Mouse (Mus musculus) cerebellum, postnatal 14 days (tissue): ENCODE measurements around the gene Bcar3.

Experiments
- DNase-seq, 2 experiments: peaks; one replicate each; pipeline ENCODE4 v3.0.0; 2021; ENCODE audit warnings: mixed read lengths in 2 of 2

Gene Bcar3

DNA sequence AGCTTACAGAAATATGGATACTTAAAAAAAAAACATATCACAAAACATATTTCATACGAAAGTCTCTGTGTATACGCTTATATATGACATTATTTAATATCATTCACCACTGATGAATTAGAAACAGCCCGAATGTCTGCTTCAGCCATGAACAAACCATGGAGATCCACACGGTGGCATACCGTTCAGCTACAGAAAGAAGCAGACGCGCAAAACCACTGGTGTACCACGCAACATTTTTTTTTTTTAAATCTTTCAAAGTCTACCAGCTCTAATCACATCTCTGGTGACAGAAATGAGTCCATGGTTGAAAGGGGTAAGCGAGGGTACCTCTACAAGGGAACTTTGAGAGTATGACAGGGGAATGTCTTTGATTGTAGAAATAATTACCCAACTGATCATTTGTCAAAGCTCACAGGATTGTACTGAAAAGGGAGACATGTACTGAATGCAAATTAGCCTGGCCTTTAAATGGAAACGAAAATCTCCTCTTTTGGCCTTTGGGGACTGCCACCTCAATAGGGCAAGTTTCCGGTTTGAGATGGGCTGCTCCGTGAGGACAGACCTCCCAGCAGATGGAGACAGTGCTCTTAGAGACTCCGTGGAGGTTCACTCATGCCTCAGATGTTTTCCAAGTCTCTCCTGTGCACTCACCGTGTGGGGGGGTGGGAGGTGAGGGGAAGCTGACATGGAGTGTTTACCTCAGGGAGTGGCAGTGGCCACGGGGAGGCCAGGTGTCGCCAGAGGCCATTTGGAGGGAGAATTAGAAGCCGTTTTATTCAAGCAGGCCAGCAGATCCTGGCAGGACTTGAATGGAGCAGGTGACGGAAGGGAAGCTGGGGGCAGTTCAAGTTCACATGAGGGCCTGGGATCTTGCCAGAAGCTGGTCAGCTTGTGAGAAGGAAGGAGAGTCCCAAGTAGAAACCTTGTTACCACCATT is 168.3 kb downstream of the Bcar3 start:
- peak; percentile 81 to 83 for DNase-seq

DNA sequence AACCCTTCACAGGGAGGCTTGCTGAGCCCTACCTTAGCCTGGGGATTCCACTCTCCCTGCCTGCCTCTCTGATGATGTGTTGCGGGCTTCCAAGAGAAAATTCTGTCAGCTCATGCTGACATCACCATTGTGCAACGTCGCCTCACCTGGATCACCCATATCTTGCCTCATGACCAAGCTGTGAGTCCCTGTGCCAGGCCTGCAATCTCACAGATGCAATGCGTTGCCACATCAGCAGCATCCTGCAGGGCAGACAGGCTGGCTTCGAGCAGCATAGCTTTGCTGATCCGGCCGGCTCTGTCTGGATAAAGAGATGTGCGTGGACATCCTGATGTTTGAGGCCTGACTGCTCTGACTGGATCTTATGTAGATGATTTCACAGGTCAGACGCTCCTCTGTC is 169.2 kb downstream of the Bcar3 start:
- DNase-seq, result no peak

- DNase-seq, result peak; percentile 78 to 79
Observed at GRCm38 (mm10) chr3:122466100-122466730, 172.3 kb downstream of the Bcar3 start.

DNA sequence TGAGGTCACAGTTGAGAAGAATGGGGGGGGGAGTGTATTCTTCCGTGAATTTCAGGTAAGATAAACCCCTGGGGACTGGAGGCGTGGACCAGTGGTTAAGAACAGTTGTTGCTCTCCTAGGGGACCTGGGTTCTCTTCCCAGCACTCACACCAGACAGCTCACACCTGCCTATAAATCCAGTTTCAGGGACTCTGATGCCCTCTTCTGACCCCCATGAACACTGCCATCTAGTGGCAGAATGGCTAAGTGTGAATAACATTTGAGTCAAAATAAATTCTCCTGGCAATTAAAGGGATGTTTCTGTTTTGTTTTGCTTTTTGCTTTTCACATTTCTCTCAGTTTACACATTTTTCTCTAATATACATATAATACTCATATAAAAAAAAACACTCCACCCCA is 174.0 kb downstream of the Bcar3 start:
- no peak for DNase-seq

GRCm38 (mm10) chr3:122470326-122471016 is 176.5 kb downstream of the Bcar3 start:
- no peak for DNase-seq

GRCm38 (mm10) chr3:122471017-122471721 is 177.2 kb downstream of the Bcar3 start:
- peak; percentile 65 to 71 for DNase-seq

DNA sequence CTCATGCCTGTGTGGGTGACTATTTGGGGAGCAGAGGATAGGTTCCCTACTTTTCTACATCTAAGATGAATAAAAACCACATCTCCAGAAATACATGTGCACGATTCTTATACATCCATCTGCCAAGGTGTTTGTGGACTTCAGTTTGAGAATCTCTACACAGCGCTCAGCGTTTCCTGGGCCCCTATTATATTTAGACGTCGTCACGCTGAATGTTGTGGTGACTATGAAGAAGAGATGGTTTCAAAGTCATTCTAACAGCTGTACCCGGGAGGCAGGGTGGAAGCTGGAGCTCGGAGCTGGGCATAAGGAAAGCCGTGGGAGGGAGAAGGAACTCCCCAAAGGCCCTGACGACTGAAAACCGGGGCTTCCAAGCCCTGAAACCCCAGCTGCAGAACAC is 178.5 kb downstream of the Bcar3 start:
- DNase-seq, result no peak

- DNase-seq, result no peak
Observed at GRCm38 (mm10) chr3:122473523-122474034, 179.6 kb downstream of the Bcar3 start.

DNA sequence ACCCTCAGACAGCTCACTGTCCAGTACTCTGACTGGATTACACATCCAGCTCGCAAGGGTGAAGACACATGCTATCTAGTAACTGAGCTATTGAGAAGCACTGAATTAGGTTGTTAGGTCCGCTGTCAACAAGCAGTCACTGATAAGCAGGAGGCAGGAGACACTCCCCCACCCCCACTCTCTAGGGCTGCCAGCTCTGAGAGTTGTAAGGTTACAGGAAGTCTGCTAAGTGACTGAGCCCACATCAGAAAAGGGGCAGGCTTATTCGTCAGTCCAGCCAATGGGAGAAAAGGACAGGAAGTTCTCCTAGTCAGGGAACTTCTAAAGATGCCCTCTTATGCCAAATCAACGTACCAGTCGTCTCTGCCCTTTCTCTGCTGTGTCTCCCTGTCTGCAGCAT is 180.1 kb downstream of the Bcar3 start:
- DNase-seq, result no peak

GRCm38 (mm10) chr3:122474796-122475195 is 180.9 kb downstream of the Bcar3 start:
- no peak for DNase-seq

- peak in 1 of 2 experiments; percentile 39 for DNase-seq
Observed at GRCm38 (mm10) chr3:122475735-122476134, 181.8 kb downstream of the Bcar3 start.

DNA sequence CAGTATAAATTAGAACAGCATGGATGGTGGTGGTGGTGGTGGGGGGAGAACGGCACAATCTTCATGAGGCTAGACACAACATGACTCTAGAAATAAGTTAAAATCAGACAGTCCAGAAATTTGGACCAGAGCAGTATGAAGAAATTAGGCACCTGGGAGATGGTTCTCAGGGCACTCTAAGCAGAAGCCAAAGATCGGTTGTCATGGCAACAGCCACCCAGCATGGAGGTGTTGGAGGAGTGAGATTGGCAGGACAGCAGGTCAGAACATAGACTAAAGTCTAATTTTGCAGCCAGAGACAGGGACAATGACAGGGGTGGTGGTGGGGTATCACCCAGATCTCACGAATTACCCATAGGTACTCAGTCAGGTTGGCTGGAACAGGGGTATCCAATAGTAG is 182.7 kb downstream of the Bcar3 start:
- DNase-seq, result peak; percentile 67 to 68

DNA sequence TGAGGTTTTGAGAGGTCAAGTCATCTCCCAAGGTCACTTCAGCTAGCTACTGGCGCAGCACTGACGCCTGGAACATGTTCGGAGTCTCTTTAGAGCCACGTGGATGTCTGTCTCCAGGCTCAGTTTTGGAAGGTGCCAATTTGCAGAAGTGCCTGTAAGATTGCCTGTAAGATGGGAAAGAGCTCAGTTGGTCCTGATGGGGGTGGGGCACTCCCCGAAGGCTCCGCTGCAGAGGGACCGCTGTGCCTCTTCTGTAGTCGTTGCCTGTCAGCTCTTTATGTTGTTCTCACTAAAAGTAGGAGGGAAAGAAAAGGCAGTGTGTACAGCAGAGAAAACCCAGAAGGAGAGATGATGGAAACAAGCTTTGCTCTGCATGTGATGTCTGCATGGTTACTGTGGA is 183.6 kb downstream of the Bcar3 start:
- DNase-seq, result no peak

GRCm38 (mm10) chr3:122478735-122479134 is 184.8 kb downstream of the Bcar3 start:
- no peak for DNase-seq

GRCm38 (mm10) chr3:122480065-122480675 is 186.2 kb downstream of the Bcar3 start:
- peak; percentile 46 to 68 for DNase-seq

GRCm38 (mm10) chr3:122480986-122481385 is 187.1 kb downstream of the Bcar3 start:
- DNase-seq, result no peak

DNA sequence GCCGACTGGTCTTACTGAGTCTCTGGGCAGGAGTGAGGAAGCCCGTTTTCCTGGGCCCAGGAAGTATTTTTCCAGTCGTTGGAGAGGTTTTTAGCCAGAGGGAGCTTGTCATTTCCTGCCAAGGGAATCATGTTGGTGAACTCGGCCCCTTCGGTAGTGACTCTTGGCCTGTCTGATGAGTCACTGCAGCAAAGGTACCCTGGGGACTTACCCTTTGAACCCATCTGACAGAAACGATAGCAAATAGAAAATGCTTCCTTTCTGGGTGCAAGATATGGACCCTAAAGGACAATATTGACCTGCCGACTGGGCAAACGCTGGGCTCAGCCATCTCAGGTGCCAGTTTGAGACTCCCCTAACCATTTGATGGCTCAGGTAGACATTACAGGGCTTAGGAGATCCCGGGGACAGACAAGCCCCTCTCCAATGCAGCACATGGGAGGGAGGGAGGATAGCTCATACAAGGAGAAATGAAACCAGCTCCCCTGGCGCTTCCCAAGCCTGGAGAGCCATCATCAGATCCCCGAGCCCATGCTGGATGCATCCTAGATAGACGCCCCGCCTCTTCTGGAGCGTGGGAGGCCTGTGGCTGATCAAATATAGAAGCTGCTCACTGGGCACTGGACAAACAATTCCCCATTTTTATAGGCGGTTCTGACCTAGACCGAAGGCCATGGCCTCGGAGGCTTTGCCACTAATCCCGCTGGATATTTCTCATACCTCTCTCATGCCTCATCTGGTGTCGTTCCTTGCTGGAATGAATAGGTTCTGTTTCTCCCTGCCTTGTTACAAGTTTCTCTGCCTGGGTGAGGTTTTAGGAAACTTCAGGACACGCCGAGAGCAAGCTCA is 188.2 kb downstream of the Bcar3 start:
- DNase-seq, result no peak

DNA sequence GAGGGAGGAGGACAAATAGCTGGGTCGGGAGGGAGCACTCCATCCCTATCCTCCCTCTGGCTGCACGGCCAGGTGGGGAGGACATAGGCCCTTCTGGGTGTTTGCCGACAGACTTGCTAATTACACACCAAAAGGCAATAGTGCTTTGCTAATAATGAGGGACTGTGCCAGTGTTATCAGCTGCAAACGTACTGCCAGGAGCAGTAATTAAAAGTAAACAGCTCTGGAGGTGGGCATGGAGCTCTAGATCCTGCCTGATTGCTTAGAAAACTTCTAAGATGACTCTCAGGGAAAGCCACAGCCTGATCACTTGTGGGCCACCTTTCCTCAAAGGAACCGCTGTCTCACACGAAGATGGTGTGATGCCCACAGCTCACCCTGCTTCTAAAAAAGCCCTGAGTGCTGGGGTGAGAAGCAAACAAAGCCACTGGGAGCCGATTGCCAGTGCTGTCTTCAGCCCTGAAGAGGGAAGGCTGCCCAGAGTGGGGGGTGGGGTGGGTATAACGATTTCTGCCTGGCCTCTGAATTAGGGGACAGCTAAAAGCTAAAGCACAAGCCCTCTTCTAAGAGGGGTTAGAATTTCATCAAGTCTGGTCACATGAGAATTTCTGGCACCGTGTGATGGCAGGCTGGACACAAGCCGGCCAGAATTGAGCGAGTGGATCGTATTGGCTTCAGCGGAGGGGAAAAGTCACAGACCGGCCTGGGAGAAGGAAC is 189.3 kb downstream of the Bcar3 start:
- DNase-seq, result peak; percentile 53 to 60

GRCm38 (mm10) chr3:122483783-122484130 is 189.8 kb downstream of the Bcar3 start:
- DNase-seq, result no peak

- DNase-seq, result no peak
Observed at GRCm38 (mm10) chr3:122484301-122484700, 190.4 kb downstream of the Bcar3 start.

- no peak for DNase-seq
Observed at GRCm38 (mm10) chr3:122485699-122486098, 191.8 kb downstream of the Bcar3 start.
